Mouse (Mus musculus): ENCODE results near the gene Thap7. TPM values are rescaled to one million over a fixed set of nuclear protein-coding genes. Genes with fewer than 3 reads are reported as not detected.
A peak's percentile ranks its signal among the peaks of the same experiment; 100 is the strongest.

Thap7 gene
- polyA plus RNA-seq, 1 experiment from 2014 or later: 24.4 TPM

GRCm38 (mm10) chr16:17536584-17536983 lies 5.6 kb upstream of the Thap7 start:
- Histone ChIP-seq H3K36me3 (replicated peaks; ENCODE audit: insufficient read depth, low read length) (no peaks in the 10 kb centered on the region), H3K9ac (replicated peaks) (no peak overlapping the region), H3K27me3 (ENCODE audit: insufficient read depth, low read length) (no peaks in the 10 kb centered on the region), H3K27ac (ENCODE audit: low read depth) (no peak overlapping the region), H3K9me3 (ENCODE audit: low read length) (no peaks in the 10 kb centered on the region), H3K4me3 (ENCODE audit: low read depth, low read length) (no peak overlapping the region), H3K4me1 (ENCODE audit: insufficient read depth) (peaks cover 6% of the 10 kb centered on the region), H3K4me2 (ENCODE audit: low read depth, low read length) (no peak overlapping the region)
- WGBS (ENCODE audit: insufficient replicate concordance): 80% methylated on average over 3 of the region's 3 CpGs
- TF ChIP-seq CTCF (IDR thresholded peaks at IDR 0.05; ENCODE audit: low read depth): no peak
- no peak for TF ChIP-seq EP300 (IDR thresholded peaks at IDR 0.05; ENCODE audit: low read depth)
- no peak for ATAC-seq
- DNase-seq: no peak

- 0 out of 2 replicates have a peak overlapping the region, but pooled peaks have one; percentile 5 for H3K9ac ChIP-seq (replicated peaks)
- TF ChIP-seq CTCF (IDR thresholded peaks at IDR 0.05; ENCODE audit: low read depth) (no peak), EP300 (IDR thresholded peaks at IDR 0.05; ENCODE audit: low read depth) (no peak; the same call in none of the 2 replicates)
- H3K9me3 ChIP-seq (ENCODE audit: low read length): no peaks in the 10 kb centered on the region
- H3K36me3 ChIP-seq (replicated peaks; ENCODE audit: insufficient read depth, low read length): peaks cover 12% of the 10 kb centered on the region
- ATAC-seq: peak; percentile 63
- peak overlapping the region; percentile 77 for H3K27ac ChIP-seq (ENCODE audit: low read depth)
- no peak overlapping the region for H3K4me2 ChIP-seq (ENCODE audit: low read depth, low read length)
- H3K4me3 ChIP-seq (ENCODE audit: low read depth, low read length): no peak overlapping the region
- H3K27me3 ChIP-seq (ENCODE audit: insufficient read depth, low read length): no peaks in the 10 kb centered on the region
- DNase-seq: no peak
- 63% methylated on average over 14 of the region's 14 CpGs for WGBS (ENCODE audit: insufficient replicate concordance)
- H3K4me1 ChIP-seq (ENCODE audit: insufficient read depth): peaks cover 17% of the 10 kb centered on the region
Observed at GRCm38 (mm10) chr16:17532676-17533329, 1.9 kb upstream of the Thap7 start.

GRCm38 (mm10) chr16:17532271-17532670 lies 1.3 kb upstream of the Thap7 start:
- WGBS (ENCODE audit: insufficient replicate concordance): 51% methylated on average over 4 of the region's 4 CpGs
- Histone ChIP-seq H3K4me2 (ENCODE audit: low read depth, low read length) (no peak overlapping the region), H3K27ac (ENCODE audit: low read depth) (peak overlapping the region; percentile 77), H3K4me3 (ENCODE audit: low read depth, low read length) (no peak overlapping the region), H3K9me3 (ENCODE audit: low read length) (no peaks in the 10 kb centered on the region), H3K9ac (replicated peaks) (0 out of 2 replicates have a peak overlapping the region, but pooled peaks have one; percentile 5), H3K36me3 (replicated peaks; ENCODE audit: insufficient read depth, low read length) (peaks cover 17% of the 10 kb centered on the region), H3K27me3 (ENCODE audit: insufficient read depth, low read length) (no peaks in the 10 kb centered on the region), H3K4me1 (ENCODE audit: insufficient read depth) (peaks cover 17% of the 10 kb centered on the region)
- DNase-seq (peak; percentile 46), ATAC-seq (no peak)
- peak; percentile 63 for TF ChIP-seq CTCF (IDR thresholded peaks at IDR 0.05; ENCODE audit: low read depth)
- no peak for TF ChIP-seq EP300 (IDR thresholded peaks at IDR 0.05; ENCODE audit: low read depth)

GRCm38 (mm10) chr16:17529981-17530586 lies 852 bp downstream of the Thap7 start:
- Histone ChIP-seq H3K27me3 (ENCODE audit: insufficient read depth, low read length) (no peaks in the 10 kb centered on the region), H3K36me3 (replicated peaks; ENCODE audit: insufficient read depth, low read length) (peaks cover 38% of the 10 kb centered on the region), H3K9ac (replicated peaks) (peak overlapping the region; percentile 67), H3K4me3 (ENCODE audit: low read depth, low read length) (peak overlapping the region; percentile 60), H3K9me3 (ENCODE audit: low read length) (no peaks in the 10 kb centered on the region), H3K4me1 (ENCODE audit: insufficient read depth) (peaks cover 17% of the 10 kb centered on the region), H3K4me2 (ENCODE audit: low read depth, low read length) (peak overlapping the region; percentile 92), H3K27ac (ENCODE audit: low read depth) (peak overlapping the region; percentile 92)
- 13% methylated on average over 17 of the region's 17 CpGs for WGBS (ENCODE audit: insufficient replicate concordance)
- TF ChIP-seq EP300 (IDR thresholded peaks at IDR 0.05; ENCODE audit: low read depth) (no peak), CTCF (IDR thresholded peaks at IDR 0.05; ENCODE audit: low read depth) (no peak)
- no peak for ATAC-seq
- peak; percentile 31 for DNase-seq

- 90% methylated on average over 13 of the region's 13 CpGs for WGBS (ENCODE audit: insufficient replicate concordance)
Observed at GRCm38 (mm10) chr16:17528276-17528675, 2.7 kb downstream of the Thap7 start.

GRCm38 (mm10) chr16:17527606-17528005 lies 3.3 kb downstream of the Thap7 start:
- Histone ChIP-seq H3K9me3 (ENCODE audit: low read length) (no peaks in the 10 kb centered on the region), H3K4me2 (ENCODE audit: low read depth, low read length) (no peak overlapping the region), H3K4me1 (ENCODE audit: insufficient read depth) (peaks cover 17% of the 10 kb centered on the region), H3K36me3 (replicated peaks; ENCODE audit: insufficient read depth, low read length) (peaks cover 55% of the 10 kb centered on the region), H3K9ac (replicated peaks) (no peak overlapping the region), H3K27ac (ENCODE audit: low read depth) (no peak overlapping the region), H3K4me3 (ENCODE audit: low read depth, low read length) (no peak overlapping the region), H3K27me3 (ENCODE audit: insufficient read depth, low read length) (no peaks in the 10 kb centered on the region)
- ATAC-seq: no peak
- no peak for DNase-seq
- TF ChIP-seq EP300 (IDR thresholded peaks at IDR 0.05; ENCODE audit: low read depth): no peak
- TF ChIP-seq CTCF (IDR thresholded peaks at IDR 0.05; ENCODE audit: low read depth): no peak

More at GRCm38 (mm10) chr16:17528276-17528675, 2.7 kb downstream of the Thap7 start:
- no peak for ATAC-seq
- H3K4me3 ChIP-seq (ENCODE audit: low read depth, low read length): no peak overlapping the region
- H3K9me3 ChIP-seq (ENCODE audit: low read length): no peaks in the 10 kb centered on the region
- H3K9ac ChIP-seq (replicated peaks): no peak overlapping the region
- peaks cover 52% of the 10 kb centered on the region for H3K36me3 ChIP-seq (replicated peaks; ENCODE audit: insufficient read depth, low read length)
- no peak for TF ChIP-seq CTCF (IDR thresholded peaks at IDR 0.05; ENCODE audit: low read depth)
- TF ChIP-seq EP300 (IDR thresholded peaks at IDR 0.05; ENCODE audit: low read depth): no peak
- no peak for DNase-seq
- H3K4me1 ChIP-seq (ENCODE audit: insufficient read depth): peaks cover 17% of the 10 kb centered on the region
- no peaks in the 10 kb centered on the region for H3K27me3 ChIP-seq (ENCODE audit: insufficient read depth, low read length)
- H3K4me2 ChIP-seq (ENCODE audit: low read depth, low read length): no peak overlapping the region
- no peak overlapping the region for H3K27ac ChIP-seq (ENCODE audit: low read depth)
